Mouse (Mus musculus) gastrocnemius, adult 2 months (tissue): ENCODE results near the gene Dach1. TPM values are rescaled to one million over a fixed set of nuclear protein-coding genes. Genes with fewer than 3 reads are reported as not detected.

Source experiments
- DNase-seq: peaks from one replicate; pipeline ENCODE4 v3.0.0; 2022
- H3K27ac ChIP-seq: fragments of 200-600 bp; 2 replicates; pipeline ENCODE4 v1.8.1; 2022; ENCODE audit warnings: mild to moderate bottlenecking
- H3K4me3 ChIP-seq: fragments of 200-600 bp; 2 replicates; pipeline ENCODE4 v1.8.1; 2022; ENCODE audit warnings: mild to moderate bottlenecking, moderate library complexity
- CTCF ChIP-seq: fragments of 200-600 bp; IDR thresholded peaks from 2 replicates; pipeline ENCODE4 v1.8.1; 2022; ENCODE audit warnings: antibody characterized with exemption, mild to moderate bottlenecking, moderate library complexity
- intact Hi-C: fragments of 180-260 bp; cut with DNase I; formaldehyde crosslinking; loops from one replicate; pipeline ENCODE4 v1.15.1; 2025
- total RNA-seq, 2 experiments: library from RNA; stranded (reverse); gene quantifications; 2 replicates each; pipeline ENCODE4 v1.2.3; 2021

Gene Dach1
- total RNA-seq, 2 experiments from 2014 or later: 2.5 to 4.3 TPM

- intact Hi-C loops: no loop called here
- H3K4me3 ChIP-seq: no peak overlapping the region
Measured at GRCm38 (mm10) chr14:98048403-98048802, 121.2 kb downstream of the Dach1 start.

DNA sequence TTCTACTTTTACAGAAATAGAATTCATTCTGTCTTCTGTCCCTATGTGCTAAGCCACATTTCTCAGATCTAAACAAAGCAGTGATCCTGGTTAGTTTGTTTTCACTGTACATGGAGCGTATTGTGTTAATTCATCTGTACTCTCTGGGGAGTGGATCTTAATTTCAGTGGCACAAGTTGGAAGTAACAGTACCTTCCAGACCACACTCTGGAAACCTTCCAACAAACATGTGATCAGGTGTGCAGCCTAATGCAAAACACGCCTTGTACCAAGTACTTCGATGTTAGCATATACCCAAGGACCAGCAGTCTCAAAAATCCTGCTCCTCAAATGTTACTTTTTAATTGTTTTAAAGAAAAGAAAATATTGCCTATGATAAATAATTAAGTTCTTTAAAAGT is 121.9 kb downstream of the Dach1 start:
- TF ChIP-seq CTCF: no peak
- DNase-seq: no peak
- Histone ChIP-seq H3K4me3 (no peak overlapping the region), H3K27ac (no peak overlapping the region)
- intact Hi-C loops: no loop called here

More at GRCm38 (mm10) chr14:98048403-98048802, 121.2 kb downstream of the Dach1 start:
- no peak for DNase-seq
- no peak overlapping the region for H3K27ac ChIP-seq
- no peak for TF ChIP-seq CTCF

GRCm38 (mm10) chr14:98046960-98047359 is 122.6 kb downstream of the Dach1 start:
- DNase-seq: no peak
- intact Hi-C loops: no loop called here
- Histone ChIP-seq H3K27ac (no peak overlapping the region), H3K4me3 (no peak overlapping the region)
- TF ChIP-seq CTCF: no peak

DNA sequence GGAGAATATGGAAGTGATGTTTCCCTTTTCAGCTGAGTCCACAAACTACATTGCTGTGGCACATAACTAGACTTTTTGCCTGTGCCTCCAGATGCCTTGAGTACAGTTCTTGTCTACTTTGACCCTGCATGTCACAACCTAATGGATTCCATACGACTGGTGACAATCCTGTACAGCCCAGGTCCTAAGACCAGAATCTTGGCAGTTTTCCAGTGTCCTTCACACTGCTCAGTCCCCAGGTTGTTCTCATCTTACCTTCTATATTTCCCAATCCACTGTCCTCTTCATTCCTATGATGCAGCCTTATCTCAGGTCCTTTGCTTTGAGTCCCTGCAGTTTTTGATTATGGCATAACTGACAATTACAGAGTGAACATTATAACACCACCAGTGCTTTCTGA is 131.0 kb downstream of the Dach1 start:
- Histone ChIP-seq H3K4me3 (no peak overlapping the region), H3K27ac (no peak overlapping the region)
- no peak for TF ChIP-seq CTCF
- intact Hi-C loops: no loop called here
- no peak for DNase-seq

GRCm38 (mm10) chr14:98037175-98037574 is 132.4 kb downstream of the Dach1 start:
- no peak for DNase-seq
- Histone ChIP-seq H3K4me3 (no peak overlapping the region), H3K27ac (no peak overlapping the region)
- intact Hi-C loops: no loop called here
- no peak for TF ChIP-seq CTCF

DNA sequence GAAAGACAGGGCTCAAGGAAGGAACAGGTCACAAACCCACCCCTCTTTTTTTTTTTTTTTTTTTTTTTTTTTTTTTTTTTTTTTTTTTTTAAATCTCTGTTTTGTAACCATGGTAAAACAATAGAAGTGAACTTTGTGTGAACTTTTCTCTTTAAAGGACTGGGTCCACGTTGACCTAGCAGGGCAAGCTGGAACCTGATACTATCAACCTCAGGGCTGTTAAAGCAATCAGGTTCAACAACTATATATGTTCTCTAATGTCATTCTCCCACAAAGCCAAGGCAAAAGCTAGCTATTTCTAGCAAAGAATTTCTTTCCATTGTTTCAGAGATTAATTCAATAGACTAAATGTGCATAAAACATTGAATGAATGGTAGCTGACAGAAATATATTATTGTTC is 134.3 kb downstream of the Dach1 start:
- H3K27ac ChIP-seq: no peak overlapping the region
- no peak for TF ChIP-seq CTCF
- intact Hi-C loops: no loop called here
- H3K4me3 ChIP-seq: no peak overlapping the region
- DNase-seq: no peak

- DNase-seq: no peak
- Histone ChIP-seq H3K27ac (no peak overlapping the region), H3K4me3 (no peak overlapping the region)
- intact Hi-C loops: no loop called here
- no peak for TF ChIP-seq CTCF
Measured at GRCm38 (mm10) chr14:98023540-98023939, 146.0 kb downstream of the Dach1 start.

GRCm38 (mm10) chr14:98014053-98014452 is 155.5 kb downstream of the Dach1 start:
- H3K4me3 ChIP-seq: no peak overlapping the region
- intact Hi-C loops: no loop called here
- no peak for DNase-seq
- no peak for TF ChIP-seq CTCF
- H3K27ac ChIP-seq: no peak overlapping the region

DNA sequence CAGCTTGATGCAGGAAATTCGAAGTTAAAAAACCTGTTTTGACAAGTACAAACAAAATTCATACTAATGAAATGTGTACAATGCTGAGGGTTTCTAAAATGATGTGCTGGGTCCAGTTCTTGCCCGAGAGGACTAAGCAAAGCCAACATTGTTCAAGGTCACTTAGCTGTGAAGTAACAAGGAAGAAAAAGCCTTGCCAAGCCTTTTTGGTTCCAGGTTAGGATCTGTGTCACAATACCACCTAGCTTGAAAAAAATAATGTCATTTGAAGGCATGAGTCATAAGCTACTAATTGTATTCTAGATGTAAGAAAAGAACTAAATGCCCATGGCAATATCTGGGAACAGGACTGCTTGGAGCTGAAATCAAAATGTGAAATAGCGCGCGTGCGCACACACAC is 161.1 kb downstream of the Dach1 start:
- intact Hi-C loops: no loop called here

GRCm38 (mm10) chr14:98002021-98002680 is 167.4 kb downstream of the Dach1 start:
- DNase-seq: no peak
- peak overlapping the region; percentile 61 for H3K27ac ChIP-seq
- H3K4me3 ChIP-seq: no peak overlapping the region
- intact Hi-C loops: loop anchor here (5.0 kb wide), 1 partner anchor 445 kb away; no protein-coding TSS in a partner anchor
- TF ChIP-seq CTCF: no peak

More for the DNA sequence above, 161.1 kb downstream of the Dach1 start:
- H3K27ac ChIP-seq: no peak overlapping the region
- no peak overlapping the region for H3K4me3 ChIP-seq
- DNase-seq: no peak
- TF ChIP-seq CTCF: no peak

- H3K27ac ChIP-seq: no peak overlapping the region
- intact Hi-C loops: no loop called here
- H3K4me3 ChIP-seq: no peak overlapping the region
- no peak for TF ChIP-seq CTCF
- DNase-seq: no peak
Measured at GRCm38 (mm10) chr14:97998584-97998983, 171.0 kb downstream of the Dach1 start.

DNA sequence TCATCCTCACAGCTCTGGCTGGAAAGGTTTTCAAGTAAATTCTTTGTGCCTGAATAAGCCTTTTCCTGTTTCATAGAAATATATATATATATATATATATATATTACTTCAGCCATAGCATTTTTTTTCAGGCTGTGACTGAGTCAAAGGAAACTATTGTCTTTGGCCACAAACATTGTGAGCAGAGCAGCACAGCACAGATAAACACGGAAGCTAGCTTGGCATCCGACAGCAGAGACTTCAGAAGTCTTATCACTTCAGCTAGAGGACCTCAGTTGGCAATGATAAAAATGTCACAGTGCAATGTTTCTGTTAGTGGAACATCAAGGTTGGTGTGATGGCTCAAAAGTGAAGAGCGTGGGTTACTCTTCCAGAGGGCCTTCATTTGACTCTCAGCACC is 186.3 kb downstream of the Dach1 start:
- H3K4me3 ChIP-seq: no peak overlapping the region
- H3K27ac ChIP-seq: no peak overlapping the region
- intact Hi-C loops: no loop called here
- no peak for DNase-seq
- no peak for TF ChIP-seq CTCF

DNA sequence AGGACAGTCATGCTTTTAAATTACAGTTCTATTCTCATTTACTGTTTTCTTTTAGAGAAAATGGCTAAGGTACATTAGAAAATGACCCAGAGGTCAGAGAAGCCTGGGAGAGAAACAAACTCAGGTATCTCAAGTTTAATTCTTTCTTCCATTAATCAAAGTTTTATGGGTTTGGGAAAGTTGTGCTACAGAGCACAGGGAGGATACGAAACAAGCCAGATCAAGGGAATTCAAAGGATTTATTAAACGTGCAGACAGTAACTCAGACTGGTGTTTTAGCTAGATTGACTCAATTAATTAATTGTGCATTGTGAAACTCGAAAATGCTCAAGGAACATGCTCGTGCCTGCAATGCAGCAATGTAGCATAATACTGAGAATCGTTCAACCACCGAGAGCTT is 186.9 kb downstream of the Dach1 start:
- TF ChIP-seq CTCF: no peak
- Histone ChIP-seq H3K27ac (no peak overlapping the region), H3K4me3 (no peak overlapping the region)
- DNase-seq: no peak
- intact Hi-C loops: no loop called here

- TF ChIP-seq CTCF: no peak
- intact Hi-C loops: no loop called here
- Histone ChIP-seq H3K4me3 (no peak overlapping the region), H3K27ac (no peak overlapping the region)
- DNase-seq: no peak
Measured at GRCm38 (mm10) chr14:97980879-97981278, 188.7 kb downstream of the Dach1 start.
